Mouse (Mus musculus) CH12.LX (cell line): ENCODE results near the gene Fbf1. TPM values are rescaled to one million over a fixed set of nuclear protein-coding genes. Genes with fewer than 3 reads are reported as not detected.

ENCODE experiments used
- DNase-seq: peaks from one replicate; pipeline ENCODE4 v3.0.0-alpha.2; 2013; ENCODE audit errors: extremely low read depth
- H3K27ac ChIP-seq: 2 replicates; pipeline ENCODE4 v1.5.1; 2012; ENCODE audit warnings: low read depth, mild to moderate bottlenecking, control low read depth, moderate library complexity; ENCODE audit not compliant: insufficient read depth
- H3K27me3 ChIP-seq: replicated peaks from 2 replicates; pipeline ENCODE3; 2012; ENCODE audit warnings: inconsistent platforms
- H3K36me3 ChIP-seq, 2 experiments: replicated peaks in 1 of 2; 2 replicates each; pipeline versions ENCODE3 to v1.6.1; 2012; ENCODE audit warnings: inconsistent platforms in 1 of 2, low read length in 1 of 2, mild to moderate bottlenecking in 1 of 2, mixed read lengths in 1 of 2, moderate library complexity in 1 of 2; ENCODE audit not compliant: control insufficient read depth in 1 of 2, insufficient read depth in 1 of 2
- H3K4me1 ChIP-seq, 2 experiments: 2 replicates each; pipeline ENCODE4 v1.6.1; 2012; ENCODE audit warnings: inconsistent platforms in 1 of 2, moderate library complexity in 1 of 2; ENCODE audit not compliant: insufficient read depth in 2 of 2, control insufficient read depth in 1 of 2
- H3K4me2 ChIP-seq: 2 replicates; pipeline ENCODE4 v1.6.1; 2012; ENCODE audit warnings: low read depth, mild to moderate bottlenecking, control low read depth; ENCODE audit not compliant: poor library complexity, insufficient read depth, severe bottlenecking
- H3K4me3 ChIP-seq, 3 experiments: fragments of 150-350 bp in 1 of 3; sonication (generic) in 1 of 3; replicated peaks in 1 of 3; 2 replicates each; pipeline versions ENCODE3 to v1.5.1; 2011 to 2012; ENCODE audit warnings: low read depth in 2 of 3, low read length in 2 of 3, mild to moderate bottlenecking in 2 of 3, moderate library complexity in 2 of 3, control low read depth in 1 of 3, improper control_type of control experiment in 1 of 3, inconsistent platforms in 1 of 3, mixed read lengths in 1 of 3; ENCODE audit not compliant: poor library complexity in 1 of 3
- H3K79me2 ChIP-seq: replicated peaks from 2 replicates; pipeline ENCODE4 v1.6.1; 2012; ENCODE audit warnings: mild to moderate bottlenecking, moderate library complexity; ENCODE audit not compliant: control insufficient read depth, poor library complexity, insufficient read depth, severe bottlenecking; ENCODE audit errors: extremely low read depth
- H3K9ac ChIP-seq: 2 replicates; pipeline ENCODE4 v1.6.1; 2012; ENCODE audit warnings: low read depth, mild to moderate bottlenecking, control low read depth, moderate library complexity; ENCODE audit not compliant: insufficient read depth
- H3K9me3 ChIP-seq: replicated peaks from 2 replicates; pipeline ENCODE3; 2012; ENCODE audit warnings: low read length, inconsistent platforms, mixed read lengths
- BHLHE40 ChIP-seq: IDR thresholded peaks from 2 replicates; pipeline ENCODE4 v1.6.1; 2011; ENCODE audit warnings: mild to moderate bottlenecking, low read depth, low read length, improper control_type of control experiment
- CHD1 ChIP-seq: IDR thresholded peaks from 2 replicates; pipeline ENCODE4 v1.6.1; 2012; ENCODE audit warnings: low read depth, low read length, improper control_type of control experiment, inconsistent platforms
- CHD2 ChIP-seq: IDR thresholded peaks from 2 replicates; pipeline ENCODE4 v1.6.1; 2011; ENCODE audit warnings: low read length, improper control_type of control experiment
- GABPA ChIP-seq: IDR thresholded peaks from 2 replicates; pipeline ENCODE4 v1.6.1; 2012; ENCODE audit warnings: low read depth, low read length, improper control_type of control experiment, inconsistent platforms; ENCODE audit not compliant: insufficient replicate concordance
- IRF4 ChIP-seq: IDR thresholded peaks from 2 replicates; pipeline ENCODE4 v1.6.1; 2014; ENCODE audit warnings: low read depth, mild to moderate bottlenecking, inconsistent platforms, low read length, improper control_type of control experiment
- JUND ChIP-seq: conservative IDR thresholded peaks from 2 replicates; pipeline ENCODE4 v1.6.1; 2011; ENCODE audit warnings: low read depth, low read length, improper control_type of control experiment
- MAFK ChIP-seq: IDR thresholded peaks from 2 replicates; pipeline ENCODE4 v1.6.1; 2011; ENCODE audit warnings: low read length, improper control_type of control experiment; ENCODE audit not compliant: insufficient replicate concordance
- MAX ChIP-seq: IDR thresholded peaks from 2 replicates; pipeline ENCODE4 v1.6.1; 2011; ENCODE audit warnings: low read length, improper control_type of control experiment
- MAZ ChIP-seq: IDR thresholded peaks from 2 replicates; pipeline ENCODE4 v1.6.1; 2012; ENCODE audit warnings: low read depth, mild to moderate bottlenecking, inconsistent platforms, low read length, improper control_type of control experiment, moderate library complexity
- MYC ChIP-seq: IDR thresholded peaks from 2 replicates; pipeline ENCODE4 v1.6.1; 2011; ENCODE audit warnings: low read depth, mild to moderate bottlenecking, improper control_type of control experiment, low read length
- NRF1 ChIP-seq: IDR thresholded peaks from 2 replicates; pipeline ENCODE4 v1.6.1; 2014; ENCODE audit warnings: low read depth, mild to moderate bottlenecking, inconsistent platforms, low read length, improper control_type of control experiment, moderate library complexity
- PAX5 ChIP-seq: IDR thresholded peaks from 2 replicates; pipeline ENCODE4 v1.6.1; 2012; ENCODE audit warnings: low read length, inconsistent platforms, mixed read lengths
- POLR2A ChIP-seq: IDR thresholded peaks from 2 replicates; pipeline ENCODE4 v1.6.1; 2011; ENCODE audit warnings: low read depth, mild to moderate bottlenecking, improper control_type of control experiment, low read length
- POLR2AphosphoS2 ChIP-seq: IDR thresholded peaks from 2 replicates; pipeline ENCODE4 v1.6.1; 2011; ENCODE audit warnings: low read depth, low read length, improper control_type of control experiment
- RCOR1 ChIP-seq: conservative IDR thresholded peaks from 2 replicates; pipeline ENCODE4 v1.6.1; 2012; ENCODE audit warnings: low read depth, mild to moderate bottlenecking, inconsistent platforms, low read length, improper control_type of control experiment
- USF1 ChIP-seq: IDR thresholded peaks from 2 replicates; pipeline ENCODE4 v1.6.1; 2014; ENCODE audit warnings: low read depth, mild to moderate bottlenecking, inconsistent platforms, low read length, improper control_type of control experiment
- ZC3H11A ChIP-seq: IDR thresholded peaks from 2 replicates; pipeline ENCODE4 v1.6.1; 2012; ENCODE audit warnings: low read depth, mild to moderate bottlenecking, inconsistent platforms, low read length, improper control_type of control experiment
- ZNF384 ChIP-seq: IDR thresholded peaks from 2 replicates; pipeline ENCODE4 v1.6.1; 2012; ENCODE audit warnings: low read depth, low read length, improper control_type of control experiment, inconsistent platforms
- dilution Hi-C: fragments of 300-500 bp; cut with MboI; formaldehyde crosslinking; loops from 2 replicates; pipeline ENCODE4 v1.14.3; 2020; ENCODE audit warnings: low sequenced_read_pairs; ENCODE audit not compliant: extremely low pct_unique_long_range_greater_than_20kb, extremely low pct_ligation_motif_present
- in situ Hi-C: fragments of 300-500 bp; cut with MboI; formaldehyde crosslinking; loops from 3 replicates; pipeline ENCODE4 v1.14.3; 2019; ENCODE audit warnings: low sequenced_read_pairs, low pct_ligation_motif_present, low pct_unique_long_range_greater_than_20kb, mixed read lengths
- polyA plus RNA-seq: library from polyadenylated mRNA; unstranded; fragments of >175 nt; gene quantifications from 2 replicates; pipeline ENCODE4 v1.2.1, GENCODE M21; 2012; ENCODE audit warnings: low read depth; ENCODE audit not compliant: insufficient read length
- total RNA-seq, 2 experiments: library from RNA; depleted of rRNA; stranded (reverse); fragments of 300-350 nt in 1 of 2; fragments of >200 nt in 1 of 2; gene quantifications; 2 replicates each; pipeline ENCODE4 v1.2.3; 2012 to 2014

The Fbf1 gene
- total and polyA plus RNA-seq, 3 experiments, result 23.9 to 44.8 (median 39.0) TPM

GRCm38 (mm10) chr11:116210696-116211095 is 42.7 kb upstream of the Fbf1 start:
- Histone ChIP-seq H3K4me3 (no peak overlapping the region), H3K9ac (no peak overlapping the region), H3K27me3 (no peaks in the 10 kb centered on the region), H3K27ac (no peak overlapping the region), H3K36me3 (peaks cover 30 to 63% of the 10 kb centered on the region in 2 experiments), H3K4me1 (peaks cover 2 to 16% of the 10 kb centered on the region in 2 experiments), H3K9me3 (peaks cover 4% of the 10 kb centered on the region), H3K79me2 (no peaks in the 10 kb centered on the region), H3K4me2 (no peak overlapping the region)
- dilution Hi-C loops (no loop called here), in situ Hi-C loops (no loop called here)
- no peak for TF ChIP-seq USF1
- TF ChIP-seq MAFK, result no peak
- no peak for TF ChIP-seq IRF4
- TF ChIP-seq POLR2AphosphoS2, result no peak
- TF ChIP-seq MAX, result no peak
- no peak for TF ChIP-seq PAX5
- TF ChIP-seq BHLHE40, result no peak
- no peak for TF ChIP-seq CHD1
- no peak for TF ChIP-seq ZNF384
- no peak for TF ChIP-seq MYC
- no peak for TF ChIP-seq JUND
- TF ChIP-seq RCOR1, result no peak
- DNase-seq, result no peak

GRCm38 (mm10) chr11:116209257-116209656 is 41.3 kb upstream of the Fbf1 start:
- dilution Hi-C loops, result no loop called here
- Histone ChIP-seq H3K4me3 (no peak overlapping the region), H3K9ac (no peak overlapping the region), H3K9me3 (peaks cover 4% of the 10 kb centered on the region), H3K4me2 (no peak overlapping the region), H3K36me3 (peaks cover 40 to 72% of the 10 kb centered on the region in 2 experiments), H3K27me3 (no peaks in the 10 kb centered on the region), H3K27ac (no peak overlapping the region), H3K4me1 (peaks cover 0 to 11% of the 10 kb centered on the region in 2 experiments; a peak in 3 of 4 replicates), H3K79me2 (no peaks in the 10 kb centered on the region)
- DNase-seq, result no peak
- in situ Hi-C loops, result no loop called here
- TF ChIP-seq MAX (no peak), GABPA (no peak), ZC3H11A (no peak), CHD2 (no peak), MAZ (no peak), MAFK (no peak), POLR2A (no peak), NRF1 (no peak)
